Mouse (Mus musculus): Measurements from ENCODE around the gene Fam78a. TPM values are rescaled to one million over a fixed set of nuclear protein-coding genes. Genes with fewer than 3 reads are reported as not detected.

The Fam78a gene
- polyA plus RNA-seq, 1 experiment = 12.5 TPM

DNA sequence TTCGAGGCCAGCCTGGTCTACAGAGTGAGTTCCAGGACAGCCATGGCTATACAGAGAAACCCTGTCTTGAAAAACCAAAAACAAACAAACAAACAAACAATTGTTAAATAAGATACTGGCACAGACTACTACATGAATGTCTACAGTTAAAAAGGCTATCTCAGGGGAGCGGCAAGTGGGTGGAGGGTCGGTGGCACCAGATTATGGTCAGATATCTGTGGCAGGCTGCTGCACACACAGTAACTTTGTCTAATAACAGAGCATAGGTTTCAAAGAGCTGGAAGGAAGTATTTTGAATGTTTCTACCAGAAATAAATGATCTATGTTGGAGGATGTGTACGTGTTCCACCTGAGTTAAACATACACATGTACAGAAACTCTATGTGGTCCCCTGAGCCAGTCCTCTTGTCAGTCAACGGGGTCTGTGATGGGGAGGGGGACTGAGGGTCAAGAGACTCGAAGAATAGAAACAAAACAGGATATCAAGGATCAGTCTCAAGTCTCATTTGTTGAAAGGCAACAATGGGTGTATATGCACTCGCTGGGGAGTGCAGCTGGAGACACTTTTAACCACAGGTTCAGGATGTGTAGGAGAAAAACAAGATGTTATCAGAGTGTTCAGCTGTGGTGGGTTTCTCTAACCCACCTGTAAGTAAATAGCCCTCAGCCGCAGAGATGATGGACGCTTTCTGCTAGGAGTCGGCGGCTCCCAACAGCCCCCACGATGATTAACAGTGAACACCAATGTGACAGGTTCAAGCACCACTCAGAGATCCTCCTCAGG lies 22.7 kb downstream of the Fam78a start:
- 26% methylated on average over 12 of the region's 12 CpGs for WGBS
- Histone ChIP-seq H3K4me3 (replicated peaks; ENCODE audit: control insufficient read depth, low read depth, low read length) (no peak overlapping the region), H3K4me1 (ENCODE audit: control insufficient read depth, insufficient read depth, low read length) (peaks cover 12% of the 10 kb centered on the region), H3K27ac (ENCODE audit: control insufficient read depth, insufficient read depth, low read depth, low read length, poor library complexity) (peak overlapping the region; percentile 68)
- TF ChIP-seq POLR2A (IDR thresholded peaks at IDR 0.05; ENCODE audit: borderline replicate concordance, control insufficient read depth, low read depth, low read length) = no peak
- no peak for TF ChIP-seq CTCF (IDR thresholded peaks at IDR 0.05; ENCODE audit: control insufficient read depth, insufficient read depth, low read length)

DNA sequence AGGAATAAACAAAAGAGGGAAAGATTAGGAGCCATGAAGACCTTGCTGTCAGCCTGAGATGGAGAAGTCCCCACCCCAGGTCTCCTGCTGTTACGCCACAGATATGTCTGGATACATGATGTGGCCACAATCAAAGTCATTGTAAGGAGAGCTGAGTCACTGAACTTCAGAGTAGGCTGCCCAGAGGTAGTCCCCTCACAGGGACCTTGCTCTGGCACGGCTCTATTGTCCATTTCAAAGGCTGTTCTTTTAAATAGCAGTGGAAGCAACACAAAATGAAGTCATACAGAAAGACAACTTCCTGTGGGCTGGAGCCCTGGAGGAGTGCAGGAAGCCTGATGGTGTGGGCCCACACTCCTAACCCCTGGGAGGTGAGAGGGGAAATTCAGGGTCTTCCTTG lies 23.5 kb downstream of the Fam78a start:
- Histone ChIP-seq H3K4me1 (ENCODE audit: control insufficient read depth, insufficient read depth, low read length) (peaks cover 14% of the 10 kb centered on the region), H3K4me3 (replicated peaks; ENCODE audit: control insufficient read depth, low read depth, low read length) (no peak overlapping the region), H3K27ac (ENCODE audit: control insufficient read depth, insufficient read depth, low read depth, low read length, poor library complexity) (peak overlapping the region; percentile 45)
- WGBS = 13% methylated on average over 2 of the region's 2 CpGs
- no peak for TF ChIP-seq POLR2A (IDR thresholded peaks at IDR 0.05; ENCODE audit: borderline replicate concordance, control insufficient read depth, low read depth, low read length)
- no peak for TF ChIP-seq CTCF (IDR thresholded peaks at IDR 0.05; ENCODE audit: control insufficient read depth, insufficient read depth, low read length)

DNA sequence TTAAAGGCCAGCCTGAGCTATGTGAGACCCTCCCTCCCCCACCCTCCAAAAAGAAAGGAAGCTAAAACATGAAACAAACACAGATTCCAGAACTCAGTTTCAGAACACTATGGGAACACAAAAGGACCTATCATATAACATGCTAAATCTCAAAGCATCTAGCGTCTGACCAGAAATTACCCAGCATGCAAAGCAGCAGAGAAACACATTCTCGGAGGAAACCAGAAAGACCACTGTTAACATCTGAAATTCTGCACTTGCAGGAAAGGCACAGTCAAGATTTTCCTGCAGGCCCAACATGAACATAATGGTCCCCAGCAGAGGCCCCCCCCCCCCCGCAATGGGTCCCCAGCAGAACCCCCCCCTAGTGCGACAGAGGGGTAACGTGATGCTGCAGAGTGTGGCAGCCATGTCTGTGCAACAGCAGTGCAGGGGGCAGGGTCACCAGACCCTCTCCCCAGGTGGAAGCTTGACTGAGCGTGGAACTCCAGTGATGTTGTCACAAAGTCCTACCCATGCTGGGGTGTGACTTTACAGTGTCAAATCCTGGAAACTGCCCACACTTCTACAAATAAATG lies 24.3 kb downstream of the Fam78a start:
- WGBS = 50% methylated on average over 6 of the region's 6 CpGs
- TF ChIP-seq CTCF (IDR thresholded peaks at IDR 0.05; ENCODE audit: control insufficient read depth, insufficient read depth, low read length) = no peak
- no peak for TF ChIP-seq POLR2A (IDR thresholded peaks at IDR 0.05; ENCODE audit: borderline replicate concordance, control insufficient read depth, low read depth, low read length)
- no peak overlapping the region for H3K27ac ChIP-seq (ENCODE audit: control insufficient read depth, insufficient read depth, low read depth, low read length, poor library complexity)
- H3K4me3 ChIP-seq (replicated peaks; ENCODE audit: control insufficient read depth, low read depth, low read length) = no peak overlapping the region
- peaks cover 13% of the 10 kb centered on the region for H3K4me1 ChIP-seq (ENCODE audit: control insufficient read depth, insufficient read depth, low read length)

DNA sequence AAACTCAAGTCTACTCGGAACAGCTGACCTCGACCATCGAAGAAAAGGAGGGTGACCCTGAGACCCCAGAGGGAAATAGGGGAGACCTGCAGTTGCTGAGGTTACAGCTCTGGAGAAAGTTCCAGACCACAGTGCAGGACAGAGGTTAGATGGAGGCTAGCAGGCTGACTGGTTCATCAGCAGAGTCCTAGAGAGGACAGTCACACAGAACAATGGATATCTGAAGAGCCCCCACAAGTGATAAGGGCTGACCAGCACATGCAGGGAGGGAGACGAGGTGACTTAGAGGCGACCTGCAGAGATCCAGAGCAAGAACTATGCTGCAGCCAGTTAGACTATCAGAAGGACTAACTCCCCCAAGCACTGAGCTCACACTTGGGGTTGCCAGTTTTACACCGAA lies 25.0 kb downstream of the Fam78a start:
- no peak overlapping the region for H3K4me3 ChIP-seq (replicated peaks; ENCODE audit: control insufficient read depth, low read depth, low read length)

DNA sequence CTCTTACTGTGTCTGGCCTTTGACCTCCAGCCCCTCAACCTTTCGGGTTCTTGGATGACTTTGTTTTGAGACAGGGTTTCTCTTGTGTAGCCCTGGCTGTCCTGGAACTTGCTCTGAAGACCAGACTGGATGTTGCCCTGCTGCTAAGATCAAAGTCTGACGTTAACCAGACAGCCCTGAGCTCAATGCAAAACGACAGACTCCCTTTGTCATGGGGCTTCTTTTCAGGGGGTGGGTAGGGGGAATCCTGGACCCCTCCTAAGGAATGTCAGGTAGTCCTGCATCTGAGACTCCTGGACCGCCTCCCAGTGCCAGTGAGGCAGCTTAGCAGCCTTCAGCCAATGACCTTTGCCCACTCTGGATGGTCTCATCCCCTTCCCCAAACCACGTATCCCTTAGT lies 25.9 kb downstream of the Fam78a start:
- 71% methylated on average over 5 of the region's 5 CpGs for WGBS

More for the DNA sequence above, 25.0 kb downstream of the Fam78a start:
- whole genome bisulfite sequencing = 76% methylated on average over 6 of the region's 6 CpGs
- H3K4me1 ChIP-seq (ENCODE audit: control insufficient read depth, insufficient read depth, low read length) = peaks cover 13% of the 10 kb centered on the region
- no peak overlapping the region for H3K27ac ChIP-seq (ENCODE audit: control insufficient read depth, insufficient read depth, low read depth, low read length, poor library complexity)
- TF ChIP-seq CTCF (IDR thresholded peaks at IDR 0.05; ENCODE audit: control insufficient read depth, insufficient read depth, low read length) (no peak), POLR2A (IDR thresholded peaks at IDR 0.05; ENCODE audit: borderline replicate concordance, control insufficient read depth, low read depth, low read length) (no peak)

DNA sequence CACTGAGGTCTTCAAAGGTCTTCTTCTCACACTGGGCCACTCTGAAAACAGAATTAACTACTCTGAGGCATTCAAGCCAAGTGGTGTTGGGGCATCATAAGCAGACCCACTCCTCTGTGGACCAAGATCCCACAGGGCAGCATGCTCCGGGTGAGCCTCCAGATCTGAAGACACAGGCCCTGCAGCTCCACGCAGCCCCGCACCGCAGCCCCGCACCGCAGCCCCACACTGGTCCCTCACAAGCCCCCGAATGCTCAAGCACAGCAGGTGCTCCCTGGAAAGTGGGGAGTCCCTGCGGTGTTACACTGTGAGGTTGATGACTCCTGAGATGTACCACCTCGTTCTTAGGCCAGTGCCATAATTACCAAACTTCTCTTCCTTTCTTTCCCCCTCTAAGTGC lies 26.4 kb downstream of the Fam78a start:
- WGBS = 86% methylated on average over 9 of the region's 9 CpGs
- no peak overlapping the region for H3K4me3 ChIP-seq (replicated peaks; ENCODE audit: control insufficient read depth, low read depth, low read length)
- peaks cover 11% of the 10 kb centered on the region for H3K4me1 ChIP-seq (ENCODE audit: control insufficient read depth, insufficient read depth, low read length)
- TF ChIP-seq POLR2A (IDR thresholded peaks at IDR 0.05; ENCODE audit: borderline replicate concordance, control insufficient read depth, low read depth, low read length) (no peak), CTCF (IDR thresholded peaks at IDR 0.05; ENCODE audit: control insufficient read depth, insufficient read depth, low read length) (no peak)
- no peak overlapping the region for H3K27ac ChIP-seq (ENCODE audit: control insufficient read depth, insufficient read depth, low read depth, low read length, poor library complexity)

More for the DNA sequence above, 25.9 kb downstream of the Fam78a start:
- Histone ChIP-seq H3K4me3 (replicated peaks; ENCODE audit: control insufficient read depth, low read depth, low read length) (no peak overlapping the region), H3K4me1 (ENCODE audit: control insufficient read depth, insufficient read depth, low read length) (peaks cover 13% of the 10 kb centered on the region), H3K27ac (ENCODE audit: control insufficient read depth, insufficient read depth, low read depth, low read length, poor library complexity) (no peak overlapping the region)
- TF ChIP-seq CTCF (IDR thresholded peaks at IDR 0.05; ENCODE audit: control insufficient read depth, insufficient read depth, low read length) (no peak), POLR2A (IDR thresholded peaks at IDR 0.05; ENCODE audit: borderline replicate concordance, control insufficient read depth, low read depth, low read length) (no peak)

DNA sequence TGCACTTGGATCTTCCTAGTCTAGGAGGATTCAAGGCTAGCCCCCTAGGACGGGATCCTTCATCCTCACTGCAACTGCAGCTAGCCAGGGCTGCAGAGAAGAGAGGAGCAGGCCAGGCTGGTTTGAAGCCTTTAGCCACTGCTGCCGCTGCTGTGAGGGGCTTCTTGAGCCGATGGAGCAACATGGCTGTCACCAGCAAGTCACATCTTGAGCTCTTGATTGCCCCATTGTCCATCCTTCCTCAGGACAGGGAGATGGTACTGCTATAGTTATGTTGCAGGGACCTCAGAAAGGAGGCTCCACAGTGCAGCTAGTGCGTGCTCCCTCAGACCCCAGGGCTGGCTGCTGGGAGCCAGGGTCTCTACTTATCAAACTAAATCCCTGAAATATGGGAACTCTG lies 26.9 kb downstream of the Fam78a start:
- H3K27ac ChIP-seq (ENCODE audit: control insufficient read depth, insufficient read depth, low read depth, low read length, poor library complexity) = peak overlapping the region; percentile 9; the same call in 1 of the 2 replicates
- WGBS = 81% methylated on average over 4 of the region's 4 CpGs
- H3K4me1 ChIP-seq (ENCODE audit: control insufficient read depth, insufficient read depth, low read length) = peaks cover 9% of the 10 kb centered on the region
- TF ChIP-seq POLR2A (IDR thresholded peaks at IDR 0.05; ENCODE audit: borderline replicate concordance, control insufficient read depth, low read depth, low read length) (no peak), CTCF (IDR thresholded peaks at IDR 0.05; ENCODE audit: control insufficient read depth, insufficient read depth, low read length) (no peak)
- H3K4me3 ChIP-seq (replicated peaks; ENCODE audit: control insufficient read depth, low read depth, low read length) = no peak overlapping the region

DNA sequence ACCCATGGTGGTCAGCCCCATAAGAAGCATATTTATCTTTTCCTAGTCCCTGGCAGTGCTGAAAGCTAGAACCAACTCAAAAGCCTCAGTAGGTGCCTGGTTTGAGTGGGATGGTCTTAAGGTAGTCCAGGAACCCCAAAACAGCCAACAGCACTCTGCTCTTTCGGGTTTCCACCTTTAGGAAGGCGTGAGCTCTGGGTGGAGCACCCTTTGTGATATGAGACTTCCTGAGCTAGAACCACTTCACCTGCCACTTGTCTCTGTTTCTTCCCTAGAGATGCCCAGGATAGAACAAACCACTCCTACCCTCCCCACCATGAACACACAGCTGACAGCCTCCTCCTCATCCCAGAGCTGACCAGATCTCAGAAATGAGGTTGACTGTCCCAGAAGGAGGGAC lies 27.3 kb downstream of the Fam78a start:
- TF ChIP-seq POLR2A (IDR thresholded peaks at IDR 0.05; ENCODE audit: borderline replicate concordance, control insufficient read depth, low read depth, low read length) = no peak
- 43% methylated on average over 2 of the region's 2 CpGs for WGBS
- Histone ChIP-seq H3K27ac (ENCODE audit: control insufficient read depth, insufficient read depth, low read depth, low read length, poor library complexity) (peak overlapping the region; percentile 9; the same call in 1 of the 2 replicates), H3K4me1 (ENCODE audit: control insufficient read depth, insufficient read depth, low read length) (peaks cover 8% of the 10 kb centered on the region), H3K4me3 (replicated peaks; ENCODE audit: control insufficient read depth, low read depth, low read length) (no peak overlapping the region)
